Mouse (Mus musculus) lung, adult 2 months (tissue): Measurements from ENCODE around the gene Ccdc78.

Experiments
- CTCF ChIP-seq: fragments of 200-500 bp; IDR thresholded peaks from 2 replicates; pipeline ENCODE4 v1.5.1; 2011; ENCODE audit warnings: mild to moderate bottlenecking, low read length, control low read depth; ENCODE audit not compliant: insufficient read depth
- POLR2A ChIP-seq: fragments of 200-500 bp; IDR thresholded peaks from 2 replicates; pipeline ENCODE4 v1.6.1; 2011; ENCODE audit warnings: low read depth, mild to moderate bottlenecking, control low read depth, low read length, borderline replicate concordance; ENCODE audit errors: extremely low read depth

DNA sequence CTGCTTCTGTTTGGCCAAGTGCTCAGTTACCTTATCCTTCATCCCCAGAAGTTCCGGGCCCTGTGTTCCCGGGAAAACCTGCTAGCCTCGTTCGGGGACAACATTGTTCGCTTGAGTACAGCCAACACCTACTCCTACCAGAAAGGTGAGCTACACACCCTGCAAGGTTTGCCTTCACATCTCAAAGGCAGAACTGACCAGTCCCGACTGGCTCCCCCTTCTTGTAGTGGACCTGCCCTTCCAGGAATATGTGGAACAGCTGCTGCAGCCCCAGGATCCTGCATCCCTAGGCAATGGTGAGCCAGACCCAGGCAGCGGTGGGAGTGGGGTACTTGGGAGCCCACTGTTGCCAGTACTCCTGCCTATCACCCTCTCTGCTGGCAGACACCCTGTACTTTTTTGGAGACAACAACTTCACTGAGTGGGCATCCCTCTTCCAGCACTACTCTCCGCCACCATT, 43.2 kb downstream of the Ccdc78 start:
- TF ChIP-seq POLR2A (no peak), CTCF (no peak)
